Mouse (Mus musculus) neural tube, embryonic 13.5 days (tissue): Measurements from ENCODE around the gene Gxylt2. TPM values are rescaled to one million over a fixed set of nuclear protein-coding genes. Genes with fewer than 3 reads are reported as not detected.

ENCODE experiments used
- ATAC-seq: fragments of 200-750 bp; cut with Nextera tagmentation; 2 replicates; pipeline ENCODE4 v1.8.0; 2017; ENCODE audit warnings: low read depth, mild to moderate bottlenecking, moderate TSS enrichment, moderate library complexity
- H3K27ac ChIP-seq: fragments of 300-500 bp; sonication (generic); replicated peaks from 2 replicates; pipeline ENCODE4 v1.5.1; 2015; ENCODE audit warnings: moderate library complexity, mild to moderate bottlenecking, inconsistent platforms
- H3K27me3 ChIP-seq: fragments of 300-500 bp; sonication (generic); 2 replicates; pipeline ENCODE4 v1.6.1; 2015; ENCODE audit warnings: mild to moderate bottlenecking, inconsistent platforms
- H3K36me3 ChIP-seq: fragments of 300-500 bp; sonication (generic); 2 replicates; pipeline ENCODE4 v1.6.1; 2015; ENCODE audit warnings: mild to moderate bottlenecking, inconsistent platforms
- H3K4me1 ChIP-seq: fragments of 300-500 bp; sonication (generic); replicated peaks from 2 replicates; pipeline ENCODE4 v1.6.1; 2015; ENCODE audit warnings: inconsistent platforms
- H3K4me2 ChIP-seq: fragments of 300-500 bp; sonication (generic); 2 replicates; pipeline ENCODE4 v1.6.1; 2015; ENCODE audit warnings: inconsistent platforms, mild to moderate bottlenecking, moderate library complexity
- H3K4me3 ChIP-seq: fragments of 300-500 bp; sonication (generic); 2 replicates; pipeline ENCODE4 v1.5.1; 2015; ENCODE audit warnings: mild to moderate bottlenecking, inconsistent platforms
- H3K9ac ChIP-seq: fragments of 300-500 bp; sonication (generic); 2 replicates; pipeline ENCODE4 v1.6.1; 2015; ENCODE audit warnings: moderate library complexity, mild to moderate bottlenecking, inconsistent platforms
- H3K9me3 ChIP-seq: fragments of 300-500 bp; sonication (generic); 2 replicates; pipeline ENCODE4 v1.6.1; 2016; ENCODE audit warnings: inconsistent platforms
- WGBS: fragments of 180-500 bp; shearing (Covaris S2); methylation state at CpG from one replicate; pipeline ENCODE4 v1.1.7; 2015; 5-methylcytosine and 5-hydroxymethylcytosine counted together
- polyA plus RNA-seq: library from polyadenylated mRNA; unstranded; fragments of >200 nt; fragmentation: Nextera tagmentation; extraction: Ambion mirVana; gene quantifications from 2 replicates; pipeline ENCODE4 v1.2.1, GENCODE M21; 2015

Gxylt2 gene
- polyA plus RNA-seq, 1 experiment from 2014 or later: 2.1 TPM

- 82% methylated on average over 8 of the region's 8 CpGs for WGBS
- no peak for ATAC-seq
- no peak overlapping the region for H3K9ac ChIP-seq
Observed at GRCm38 (mm10) chr6:100716817-100717216, 12.3 kb downstream of the Gxylt2 start.

GRCm38 (mm10) chr6:100720098-100720501, 15.6 kb downstream of the Gxylt2 start:
- no peak for ATAC-seq
- Histone ChIP-seq H3K4me3 (no peak overlapping the region), H3K27ac (no peak overlapping the region), H3K27me3 (peaks cover 11% of the 10 kb centered on the region), H3K4me2 (no peak overlapping the region), H3K4me1 (peaks cover 11% of the 10 kb centered on the region; the same call in 1 of the 2 replicates), H3K9me3 (no peaks in the 10 kb centered on the region), H3K36me3 (no peaks in the 10 kb centered on the region), H3K9ac (no peak overlapping the region)
- WGBS: 80% methylated on average over 6 of the region's 6 CpGs

More at GRCm38 (mm10) chr6:100716817-100717216, 12.3 kb downstream of the Gxylt2 start:
- Histone ChIP-seq H3K36me3 (no peaks in the 10 kb centered on the region), H3K4me3 (no peak overlapping the region), H3K4me2 (no peak overlapping the region), H3K27ac (no peak overlapping the region), H3K4me1 (peaks cover 11% of the 10 kb centered on the region; the same call in 1 of the 2 replicates), H3K27me3 (peaks cover 11% of the 10 kb centered on the region), H3K9me3 (no peaks in the 10 kb centered on the region)

- Histone ChIP-seq H3K4me2 (no peak overlapping the region), H3K9me3 (no peaks in the 10 kb centered on the region), H3K36me3 (no peaks in the 10 kb centered on the region), H3K4me1 (peaks cover 11% of the 10 kb centered on the region; the same call in 1 of the 2 replicates), H3K4me3 (no peak overlapping the region), H3K27ac (no peak overlapping the region), H3K9ac (no peak overlapping the region), H3K27me3 (peaks cover 17% of the 10 kb centered on the region)
- 59% methylated on average over 17 of the region's 17 CpGs for WGBS
- ATAC-seq: peak; percentile 61; the same call in 1 of the 2 replicates
Observed at GRCm38 (mm10) chr6:100720882-100721721, 16.6 kb downstream of the Gxylt2 start.

GRCm38 (mm10) chr6:100731996-100732375, 27.5 kb downstream of the Gxylt2 start:
- H3K36me3 ChIP-seq: no peaks in the 10 kb centered on the region
- H3K4me2 ChIP-seq: no peak overlapping the region
- ATAC-seq: no peak

GRCm38 (mm10) chr6:100732376-100733021, 28.0 kb downstream of the Gxylt2 start:
- H3K9ac ChIP-seq: no peak overlapping the region
- ATAC-seq: no peak
- WGBS: 65% methylated on average over 12 of the region's 12 CpGs
- no peak overlapping the region for H3K4me3 ChIP-seq
- H3K36me3 ChIP-seq: no peaks in the 10 kb centered on the region
- no peak overlapping the region for H3K4me2 ChIP-seq
- no peaks in the 10 kb centered on the region for H3K4me1 ChIP-seq
- no peak overlapping the region for H3K27ac ChIP-seq
- H3K27me3 ChIP-seq: no peaks in the 10 kb centered on the region
- H3K9me3 ChIP-seq: no peaks in the 10 kb centered on the region

More at GRCm38 (mm10) chr6:100731996-100732375, 27.5 kb downstream of the Gxylt2 start:
- Histone ChIP-seq H3K4me1 (no peaks in the 10 kb centered on the region), H3K9ac (no peak overlapping the region), H3K4me3 (no peak overlapping the region), H3K27ac (no peak overlapping the region), H3K27me3 (no peaks in the 10 kb centered on the region), H3K9me3 (no peaks in the 10 kb centered on the region)
- 75% methylated on average over 9 of the region's 9 CpGs for WGBS

- no peak overlapping the region for H3K4me3 ChIP-seq
- H3K4me2 ChIP-seq: no peak overlapping the region
- H3K9me3 ChIP-seq: no peaks in the 10 kb centered on the region
- ATAC-seq: no peak
- H3K36me3 ChIP-seq: no peaks in the 10 kb centered on the region
- no peak overlapping the region for H3K9ac ChIP-seq
- no peaks in the 10 kb centered on the region for H3K4me1 ChIP-seq
- H3K27ac ChIP-seq: no peak overlapping the region
- WGBS: 90% methylated on average over 10 of the region's 10 CpGs
- H3K27me3 ChIP-seq: no peaks in the 10 kb centered on the region
Observed at GRCm38 (mm10) chr6:100733218-100733617, 28.7 kb downstream of the Gxylt2 start.

- Histone ChIP-seq H3K4me2 (no peak overlapping the region), H3K4me1 (no peaks in the 10 kb centered on the region), H3K27ac (no peak overlapping the region), H3K36me3 (no peaks in the 10 kb centered on the region), H3K27me3 (no peaks in the 10 kb centered on the region), H3K9ac (no peak overlapping the region), H3K9me3 (no peaks in the 10 kb centered on the region), H3K4me3 (no peak overlapping the region)
- WGBS: 90% methylated on average over 6 of the region's 6 CpGs
- no peak for ATAC-seq
Observed at GRCm38 (mm10) chr6:100734321-100734720, 29.8 kb downstream of the Gxylt2 start.

GRCm38 (mm10) chr6:100758431-100759208, 54.1 kb downstream of the Gxylt2 start:
- Histone ChIP-seq H3K27ac (no peak overlapping the region), H3K4me1 (no peaks in the 10 kb centered on the region), H3K36me3 (no peaks in the 10 kb centered on the region), H3K4me2 (no peak overlapping the region), H3K9ac (no peak overlapping the region), H3K9me3 (no peaks in the 10 kb centered on the region), H3K27me3 (no peaks in the 10 kb centered on the region), H3K4me3 (no peak overlapping the region)
- no peak for ATAC-seq
- 64% methylated on average over 4 of the region's 4 CpGs for WGBS

- Histone ChIP-seq H3K36me3 (no peaks in the 10 kb centered on the region), H3K27me3 (no peaks in the 10 kb centered on the region), H3K4me2 (no peak overlapping the region), H3K4me3 (no peak overlapping the region), H3K27ac (no peak overlapping the region), H3K9ac (no peak overlapping the region), H3K9me3 (no peaks in the 10 kb centered on the region), H3K4me1 (no peaks in the 10 kb centered on the region)
- ATAC-seq: no peak
- whole genome bisulfite sequencing: 84% methylated on average over 4 of the region's 4 CpGs
Observed at GRCm38 (mm10) chr6:100767756-100768155, 63.2 kb downstream of the Gxylt2 start.

GRCm38 (mm10) chr6:100775923-100776505, 71.5 kb downstream of the Gxylt2 start:
- Histone ChIP-seq H3K4me3 (no peak overlapping the region), H3K4me1 (peaks cover 10% of the 10 kb centered on the region), H3K9me3 (no peaks in the 10 kb centered on the region), H3K27me3 (no peaks in the 10 kb centered on the region), H3K27ac (no peak overlapping the region), H3K4me2 (no peak overlapping the region), H3K9ac (no peak overlapping the region), H3K36me3 (no peaks in the 10 kb centered on the region)
- ATAC-seq: no peak
- WGBS: 66% methylated on average over 15 of the region's 15 CpGs

GRCm38 (mm10) chr6:100778595-100778994, 74.1 kb downstream of the Gxylt2 start:
- no peak overlapping the region for H3K27ac ChIP-seq
- no peak for ATAC-seq
- WGBS: 91% methylated on average over 5 of the region's 5 CpGs

More at GRCm38 (mm10) chr6:100778595-100778994, 74.1 kb downstream of the Gxylt2 start:
- Histone ChIP-seq H3K9ac (no peak overlapping the region), H3K4me3 (no peak overlapping the region), H3K36me3 (no peaks in the 10 kb centered on the region), H3K27me3 (no peaks in the 10 kb centered on the region), H3K9me3 (no peaks in the 10 kb centered on the region), H3K4me2 (no peak overlapping the region), H3K4me1 (peaks cover 10% of the 10 kb centered on the region)
